Mouse (Mus musculus) liver, embryonic 15.5 days (tissue): ENCODE data around the gene Msln. TPM values are rescaled to one million over a fixed set of nuclear protein-coding genes. Genes with fewer than 3 reads are reported as not detected.

Experiments used
- microRNA-seq: library from miRNA; unstranded; fragments of <30 nt; microRNA quantifications from one replicate; pipeline ENCODE4, GENCODE M21; 2016
- polyA plus RNA-seq: library from polyadenylated mRNA; unstranded; fragments of >200 nt; fragmentation: Nextera tagmentation; extraction: Ambion mirVana; gene quantifications from 2 replicates; pipeline ENCODE4 v1.2.1, GENCODE M21; 2015

Msln gene
- polyA plus RNA-seq, 1 experiment from 2014 or later = 2.5 TPM

Small RNAs within 50 kb of the gene (microRNA-seq; reads per million reads assigned to microRNA genes)
- gene Gm25083 = not detected
- 1.3 reads per million for gene Mir6966

Other genes starting within 250 kb of the Msln start
- 0.21 and 0.43 TPM in 2 replicates for gene Sox8, start 183.7 kb downstream of the Msln start, polyA plus RNA-seq
- 10.1 and 13.0 TPM in 2 replicates for gene Lmf1, start 175.3 kb downstream of the Msln start, polyA plus RNA-seq
- not detected in 2 replicates for gene Gng13, start 37.2 kb downstream of the Msln start, polyA plus RNA-seq
- gene Chtf18, start 27.0 kb downstream of the Msln start, polyA plus RNA-seq = 21.1 and 24.2 TPM in 2 replicates
- gene Rpusd1, start 26.7 kb downstream of the Msln start, polyA plus RNA-seq = 6.4 and 6.6 TPM in 2 replicates
- not detected in 2 replicates for gene Mslnl, start 18.3 kb downstream of the Msln start, polyA plus RNA-seq
- gene Narfl, start 19.4 kb upstream of the Msln start, polyA plus RNA-seq = 13.2 and 14.8 TPM in 2 replicates
- gene Haghl, start 31.3 kb upstream of the Msln start, polyA plus RNA-seq = 5.6 and 7.4 TPM in 2 replicates
- gene Ccdc78, start 32.2 kb upstream of the Msln start, polyA plus RNA-seq = 0.03 and 0.07 TPM in 2 replicates
- gene Fam173a, start 38.5 kb upstream of the Msln start, polyA plus RNA-seq = 54.9 and 59.6 TPM in 2 replicates
- gene AC134908.4, start 41.3 kb upstream of the Msln start, polyA plus RNA-seq = not detected in 2 replicates
- 15.5 and 18.2 TPM in 2 replicates for gene Metrn, start 42.8 kb upstream of the Msln start, polyA plus RNA-seq
- 0.07 and 0.12 TPM in 2 replicates for gene Fbxl16, start 54.7 kb upstream of the Msln start, polyA plus RNA-seq
- 11.7 and 13.0 TPM in 2 replicates for gene Wdr24, start 69.2 kb upstream of the Msln start, polyA plus RNA-seq
- gene Jmjd8, start 74.5 kb upstream of the Msln start, polyA plus RNA-seq = 19.6 and 25.2 TPM in 2 replicates
- 114 and 130 TPM in 2 replicates for gene Stub1, start 79.0 kb upstream of the Msln start, polyA plus RNA-seq
- gene Rhbdl1, start 82.9 kb upstream of the Msln start, polyA plus RNA-seq = 0.25 and 0.48 TPM in 2 replicates
- gene Gm20683, start 87.4 kb upstream of the Msln start, polyA plus RNA-seq = 0.46 and 0.52 TPM in 2 replicates
- 10.8 and 12.6 TPM in 2 replicates for gene Rhot2, start 90.5 kb upstream of the Msln start, polyA plus RNA-seq
- 8.1 and 9.3 TPM in 2 replicates for gene Wdr90, start 107.1 kb upstream of the Msln start, polyA plus RNA-seq
- gene Mcrip2, start 114.4 kb upstream of the Msln start, polyA plus RNA-seq = 37.3 and 39.3 TPM in 2 replicates
- 46.4 and 49.4 TPM in 2 replicates for gene Mettl26, start 120.7 kb upstream of the Msln start, polyA plus RNA-seq
- gene Wfikkn1, start 126.5 kb upstream of the Msln start, polyA plus RNA-seq = 0.35 and 0.59 TPM in 2 replicates
- gene Rab40c, start 165.3 kb upstream of the Msln start, polyA plus RNA-seq = 6.6 and 8.4 TPM in 2 replicates
- 156 and 174 TPM in 2 replicates for gene Pigq, start 190.6 kb upstream of the Msln start, polyA plus RNA-seq
- gene Nhlrc4, start 190.6 kb upstream of the Msln start, polyA plus RNA-seq = 6.1 and 6.7 TPM in 2 replicates
- gene A930017K11Rik, start 198.2 kb upstream of the Msln start, polyA plus RNA-seq = 0.23 and 0.37 TPM in 2 replicates
- gene Capn15, start 231.4 kb upstream of the Msln start, polyA plus RNA-seq = 9.7 and 11.4 TPM in 2 replicates